8 mouse cellular contexts compared by ENCODE assay signal in the genomic region with DNA sequence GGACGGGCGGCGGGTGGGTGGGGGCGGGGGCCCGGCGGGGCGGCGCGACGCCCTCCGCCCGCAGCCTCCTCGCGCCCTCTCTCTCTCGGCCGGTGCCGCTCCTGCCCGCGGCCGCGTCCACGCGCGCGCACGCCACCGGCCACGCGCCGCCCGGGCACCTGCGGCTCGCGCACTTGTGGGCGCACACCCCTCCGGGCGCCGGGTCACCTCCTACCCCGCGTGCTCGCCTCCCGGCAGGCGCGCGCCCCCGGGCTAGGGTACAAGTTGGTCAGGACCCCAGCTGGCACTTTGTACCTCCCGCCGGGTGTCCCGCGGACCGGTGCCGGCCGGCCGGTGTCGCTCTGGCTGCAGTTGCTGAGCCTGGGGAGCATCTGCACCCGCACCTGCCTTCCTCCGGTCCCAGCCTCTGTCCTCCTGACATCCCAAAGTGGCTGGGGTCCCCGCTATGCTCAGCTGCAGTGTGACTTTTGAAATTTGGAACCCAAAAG. TPM values are rescaled to one million over a fixed set of nuclear protein-coding genes. Genes with fewer than 3 reads are reported as not detected.
A peak's percentile ranks its signal among the peaks of the same experiment; 100 is the strongest.
DNase-seq lines count a peak whose midpoint lies in the region; ATAC-seq and TF ChIP-seq lines count a peak whose summit lies in the region.

No protein-coding gene starts in this region.

- TF ChIP-seq POLR2A in heart, adult 2 months (IDR thresholded peaks at IDR 0.05; ENCODE audit: insufficient read depth, low read depth, low read length), result no peak
- TF ChIP-seq POLR2A in cortical plate, adult 2 months (IDR thresholded peaks at IDR 0.05; ENCODE audit: extremely low read depth, insufficient read depth, low read length), result no peak

- intact Hi-C loops in heart, adult 2 months (cut with DNase I), result loop anchor here (10.0 kb wide), 2 partner anchors 221 to 331 kb away; partner anchors contain the start of genes Esf1, Ndufaf5 and Tasp1
- intact Hi-C loops in left cerebral cortex, postnatal 4 days (cut with DNase I), result loop anchor here (10.0 kb wide), 1 partner anchor 221 kb away; the partner anchor contains the start of genes Esf1 and Ndufaf5

- peak overlapping the region; percentile 98 for H3K4me2 ChIP-seq in intestine, postnatal 0 days (replicated peaks; ENCODE audit: low read depth)
- H3K4me2 ChIP-seq in midbrain, embryonic 11.5 days, result peak overlapping the region; percentile 81
- peak overlapping the region; percentile 87 for H3K4me2 ChIP-seq in stomach, embryonic 15.5 days

- WGBS in heart, adult 2 months, result 2% methylated on average over 49 of the region's 58 CpGs
- WGBS in intestine, postnatal 0 days, result under 1% methylated on average over 40 of the region's 58 CpGs
- WGBS in midbrain, embryonic 11.5 days, result under 1% methylated on average over 39 of the region's 58 CpGs
- under 1% methylated on average over 36 of the region's 58 CpGs for WGBS in stomach, embryonic 15.5 days

- no peaks in the 10 kb centered on the region for H3K36me3 ChIP-seq in heart, adult 2 months (ENCODE audit: control insufficient read depth, insufficient read depth, low read length)
- H3K36me3 ChIP-seq in intestine, postnatal 0 days (ENCODE audit: control insufficient read depth, insufficient read depth), result no peaks in the 10 kb centered on the region
- no peaks in the 10 kb centered on the region for H3K36me3 ChIP-seq in midbrain, embryonic 11.5 days (ENCODE audit: control insufficient read depth, insufficient read depth, low read length)
- H3K36me3 ChIP-seq in stomach, embryonic 15.5 days, result no peaks in the 10 kb centered on the region

- DNase-seq in heart, adult 2 months, result peak; percentile 37 to 49
- DNase-seq in heart, adult 11 months, result no peak
- peak; percentile 21 for DNase-seq in gastrocnemius, postnatal 25 days
- peak; percentile 61 for DNase-seq in left cerebral cortex, postnatal 4 days
- DNase-seq in midbrain, embryonic 11.5 days (ENCODE audit: low spot score, missing footprints), result peak; percentile 94

- H3K4me1 ChIP-seq in heart, adult 2 months (ENCODE audit: control insufficient read depth, insufficient read depth, low read length), result no peaks in the 10 kb centered on the region; the same call in 1 of the 2 replicates
- H3K4me1 ChIP-seq in cortical plate, adult 2 months (ENCODE audit: control insufficient read depth, insufficient read depth, low read length), result no peaks in the 10 kb centered on the region; the same call in 1 of the 2 replicates
- no peaks in the 10 kb centered on the region for H3K4me1 ChIP-seq in intestine, postnatal 0 days (replicated peaks; ENCODE audit: control insufficient read depth, insufficient read depth, low read length)
- no peaks in the 10 kb centered on the region for H3K4me1 ChIP-seq in midbrain, embryonic 11.5 days (ENCODE audit: control insufficient read depth, insufficient read depth, low read length)
- H3K4me1 ChIP-seq in stomach, embryonic 15.5 days, result peaks cover 3% of the 10 kb centered on the region; the same call in 1 of the 2 replicates

- peak; percentile 78 for ATAC-seq in intestine, postnatal 0 days
- peak; percentile 67 for ATAC-seq in midbrain, embryonic 11.5 days (ENCODE audit: low FRiP score)
- ATAC-seq in stomach, embryonic 15.5 days (ENCODE audit: insufficient read depth, low FRiP score, low read depth), result peak; percentile 57

- H3K27me3 ChIP-seq in heart, adult 2 months (ENCODE audit: control insufficient read depth, insufficient read depth, low read length), result no peaks in the 10 kb centered on the region
- no peaks in the 10 kb centered on the region for H3K27me3 ChIP-seq in intestine, postnatal 0 days (replicated peaks; ENCODE audit: control insufficient read depth, insufficient read depth, low read length)
- H3K27me3 ChIP-seq in midbrain, embryonic 11.5 days (ENCODE audit: control insufficient read depth, insufficient read depth, low read length), result no peaks in the 10 kb centered on the region
- H3K27me3 ChIP-seq in stomach, embryonic 15.5 days (replicated peaks), result no peaks in the 10 kb centered on the region

- no peak overlapping the region; the same call in 1 of the 2 replicates for H3K27ac ChIP-seq in heart, adult 2 months
- no peak overlapping the region for H3K27ac ChIP-seq in cortical plate, adult 2 months (ENCODE audit: insufficient read depth, low read length)
- no peak overlapping the region for H3K27ac ChIP-seq in intestine, postnatal 0 days (ENCODE audit: low read depth, low read length)
- H3K27ac ChIP-seq in midbrain, embryonic 11.5 days (ENCODE audit: low read depth, low read length), result peak overlapping the region; percentile 33; the same call in 1 of the 2 replicates
- no peak overlapping the region for H3K27ac ChIP-seq in stomach, embryonic 15.5 days

- peak overlapping the region; percentile 71 for H3K9ac ChIP-seq in heart, adult 2 months (ENCODE audit: low read depth, low read length)
- peak overlapping the region; percentile 54 for H3K9ac ChIP-seq in intestine, postnatal 0 days (ENCODE audit: low read depth, low read length)
- H3K9ac ChIP-seq in midbrain, embryonic 11.5 days (ENCODE audit: low read length), result peak overlapping the region; percentile 74
- H3K9ac ChIP-seq in stomach, embryonic 15.5 days, result peak overlapping the region; percentile 26

- H3K9me3 ChIP-seq in intestine, postnatal 0 days (ENCODE audit: control insufficient read depth), result no peaks in the 10 kb centered on the region
- no peaks in the 10 kb centered on the region for H3K9me3 ChIP-seq in midbrain, embryonic 11.5 days (ENCODE audit: control insufficient read depth, low read length)
- no peaks in the 10 kb centered on the region for H3K9me3 ChIP-seq in stomach, embryonic 15.5 days

- no peak for TF ChIP-seq EP300 in heart, adult 2 months (IDR thresholded peaks at IDR 0.05; ENCODE audit: insufficient read depth, low read depth, low read length)

- peak overlapping the region; percentile 67 for H3K4me3 ChIP-seq in heart, adult 2 months
- peak overlapping the region; percentile 56 for H3K4me3 ChIP-seq in cortical plate, adult 2 months (ENCODE audit: insufficient read depth, low read length)
- H3K4me3 ChIP-seq in intestine, postnatal 0 days (ENCODE audit: low read depth, low read length), result peak overlapping the region; percentile 75
- peak overlapping the region; percentile 78 for H3K4me3 ChIP-seq in midbrain, embryonic 11.5 days (ENCODE audit: low read depth, low read length)
- peak overlapping the region; percentile 70 for H3K4me3 ChIP-seq in stomach, embryonic 15.5 days (replicated peaks)

- TF ChIP-seq CTCF in heart, adult 2 months (IDR thresholded peaks at IDR 0.05), result no peak
- TF ChIP-seq CTCF in cortical plate, adult 2 months (IDR thresholded peaks at IDR 0.05; ENCODE audit: extremely low read depth, insufficient read depth, low read length), result no peak
- no peak for TF ChIP-seq CTCF in intestine, postnatal 0 days (IDR thresholded peaks at IDR 0.05; ENCODE audit: low read depth)

- H3K79me2 ChIP-seq in heart, adult 2 months (replicated peaks; ENCODE audit: control insufficient read depth, insufficient read depth, low read length), result no peaks in the 10 kb centered on the region

RNA-seq across cellular contexts. Expression of gene Macrod2, which starts 0.7 kb away (rescaled TPM):
- 1 to 10 TPM; 8.5 to 9.7 TPM for total RNA-seq in heart, adult 2 months (2021)
- polyA plus RNA-seq in heart, adult 2 months (2012; rRNA removed), result 1.7 and 2.3 TPM in 2 replicates
- polyA plus RNA-seq in cortical plate, adult 2 months (2012; rRNA removed), result 20.3 and 21.2 TPM in 2 replicates
- total RNA-seq in gastrocnemius, postnatal 25 days (2021), result 10 to 100 TPM; 12.7 to 17.0 TPM
- polyA plus RNA-seq in intestine, postnatal 0 days (2015; fragmentation: Nextera tagmentation; extraction: Ambion mirVana), result 25.7 and 28.3 TPM in 2 replicates
- 100 to 1,000 TPM in 1 of 2 experiments, 10 to 100 TPM in 1; 99.1 to 108 TPM for total RNA-seq in left cerebral cortex, postnatal 4 days (2021)
- 45.8 and 45.9 TPM in 2 replicates for polyA plus RNA-seq in midbrain, embryonic 11.5 days (2014; fragmentation: Nextera tagmentation; extraction: Ambion mirVana)
- polyA plus RNA-seq in stomach, embryonic 15.5 days (2015; fragmentation: Nextera tagmentation; extraction: Ambion mirVana), result 40.8 TPM in 2 replicates

RNA-seq across cellular contexts. Expression of gene Sel1l2, which starts 6.3 kb away (rescaled TPM):
- total RNA-seq in heart, adult 2 months (2021), result not detected
- not detected in 2 replicates for polyA plus RNA-seq in heart, adult 2 months (2012; rRNA removed)
- not detected in 2 replicates for polyA plus RNA-seq in cortical plate, adult 2 months (2012; rRNA removed)
- under 1 TPM; 0.20 to 0.24 TPM for total RNA-seq in gastrocnemius, postnatal 25 days (2021)
- polyA plus RNA-seq in intestine, postnatal 0 days (2015; fragmentation: Nextera tagmentation; extraction: Ambion mirVana), result not detected in 2 replicates
- total RNA-seq in left cerebral cortex, postnatal 4 days (2021), result not detected
- not detected in 2 replicates for polyA plus RNA-seq in midbrain, embryonic 11.5 days (2014; fragmentation: Nextera tagmentation; extraction: Ambion mirVana)
- not detected in 2 replicates for polyA plus RNA-seq in stomach, embryonic 15.5 days (2015; fragmentation: Nextera tagmentation; extraction: Ambion mirVana)
